Mouse (Mus musculus): ENCODE measurements at regions not wholly inside any gene's neighbourhood (a gene's known extent, or its start where the extent isn't known, plus 50 kb on each side); places are given as distances from the start of the nearest gene placed in this dataset.

- peak; percentile 49 for ATAC-seq
- Histone ChIP-seq H3K9me3 (ENCODE audit: control insufficient read depth, low read length) (no peaks in the 10 kb centered on the region), H3K4me1 (replicated peaks; ENCODE audit: control insufficient read depth, insufficient read depth, low read length) (peaks cover 27% of the 10 kb centered on the region), H3K4me2 (ENCODE audit: low read length) (no peak overlapping the region), H3K27ac (ENCODE audit: low read length) (peak overlapping the region; percentile 34; the same call in 1 of the 2 replicates), H3K4me3 (replicated peaks; ENCODE audit: low read length) (no peak overlapping the region), H3K36me3 (ENCODE audit: control insufficient read depth, insufficient read depth) (no peaks in the 10 kb centered on the region), H3K9ac (replicated peaks; ENCODE audit: low read depth, low read length) (no peak overlapping the region; the same call in 1 of the 2 replicates), H3K27me3 (replicated peaks; ENCODE audit: control insufficient read depth, insufficient read depth, low read length) (no peaks in the 10 kb centered on the region)
- WGBS = 21% methylated on average over 5 of the region's 5 CpGs
Measured at GRCm38 (mm10) chr11:32136066-32136465, 64.0 kb downstream of the Il9r start.

GRCm38 (mm10) chr11:32133996-32134395 is 66.1 kb downstream of the Il9r start:
- H3K27me3 ChIP-seq (replicated peaks; ENCODE audit: control insufficient read depth, insufficient read depth, low read length) = no peaks in the 10 kb centered on the region
- no peak for ATAC-seq

DNA sequence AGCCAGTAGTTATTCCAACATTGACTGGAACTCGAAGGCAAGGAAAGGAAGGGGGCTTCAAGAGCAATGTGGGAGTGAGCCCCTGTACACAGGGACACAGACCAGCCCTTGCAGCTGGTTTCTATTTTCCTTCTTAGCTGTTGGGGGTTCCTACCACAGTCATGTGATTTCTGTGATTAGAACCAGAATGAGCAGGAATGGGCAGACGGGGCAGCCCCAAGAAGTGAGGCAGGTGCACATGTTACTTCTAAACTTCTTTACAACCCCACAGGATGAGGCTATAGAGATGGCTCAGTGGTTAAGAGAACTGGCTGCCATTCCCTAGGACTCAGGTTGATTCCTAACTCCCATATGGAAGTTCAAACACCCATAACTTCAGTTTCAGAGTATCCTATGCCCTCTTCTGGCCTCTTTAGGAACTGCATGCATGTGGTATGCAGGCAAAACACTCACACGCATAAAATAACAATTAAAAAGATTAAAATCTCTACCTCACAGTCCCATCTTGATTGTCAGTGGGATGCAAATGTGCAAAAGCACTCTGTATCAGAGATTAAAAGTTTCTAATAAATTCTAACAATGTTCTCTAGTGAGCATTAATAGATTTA is 68.0 kb downstream of the Il9r start:
- no peaks in the 10 kb centered on the region for H3K27me3 ChIP-seq (replicated peaks; ENCODE audit: control insufficient read depth, insufficient read depth, low read length)
- 82% methylated on average over 3 of the region's 3 CpGs for WGBS
- H3K9ac ChIP-seq (replicated peaks; ENCODE audit: low read depth, low read length) = no peak overlapping the region
- no peak overlapping the region for H3K4me2 ChIP-seq (ENCODE audit: low read length)
- no peak overlapping the region for H3K4me3 ChIP-seq (replicated peaks; ENCODE audit: low read length)
- H3K4me1 ChIP-seq (replicated peaks; ENCODE audit: control insufficient read depth, insufficient read depth, low read length) = peaks cover 20% of the 10 kb centered on the region
- ATAC-seq = no peak
- H3K27ac ChIP-seq (ENCODE audit: low read length) = no peak overlapping the region
- H3K9me3 ChIP-seq (ENCODE audit: control insufficient read depth, low read length) = no peaks in the 10 kb centered on the region
- H3K36me3 ChIP-seq (ENCODE audit: control insufficient read depth, insufficient read depth) = no peaks in the 10 kb centered on the region

More at GRCm38 (mm10) chr11:32133996-32134395, 66.1 kb downstream of the Il9r start:
- H3K4me1 ChIP-seq (replicated peaks; ENCODE audit: control insufficient read depth, insufficient read depth, low read length) = peaks cover 23% of the 10 kb centered on the region
- WGBS = 78% methylated on average over 7 of the region's 7 CpGs
- H3K36me3 ChIP-seq (ENCODE audit: control insufficient read depth, insufficient read depth) = no peaks in the 10 kb centered on the region
- H3K27ac ChIP-seq (ENCODE audit: low read length) = no peak overlapping the region
- no peak overlapping the region for H3K4me3 ChIP-seq (replicated peaks; ENCODE audit: low read length)
- no peak overlapping the region for H3K4me2 ChIP-seq (ENCODE audit: low read length)
- no peaks in the 10 kb centered on the region for H3K9me3 ChIP-seq (ENCODE audit: control insufficient read depth, low read length)
- H3K9ac ChIP-seq (replicated peaks; ENCODE audit: low read depth, low read length) = no peak overlapping the region

DNA sequence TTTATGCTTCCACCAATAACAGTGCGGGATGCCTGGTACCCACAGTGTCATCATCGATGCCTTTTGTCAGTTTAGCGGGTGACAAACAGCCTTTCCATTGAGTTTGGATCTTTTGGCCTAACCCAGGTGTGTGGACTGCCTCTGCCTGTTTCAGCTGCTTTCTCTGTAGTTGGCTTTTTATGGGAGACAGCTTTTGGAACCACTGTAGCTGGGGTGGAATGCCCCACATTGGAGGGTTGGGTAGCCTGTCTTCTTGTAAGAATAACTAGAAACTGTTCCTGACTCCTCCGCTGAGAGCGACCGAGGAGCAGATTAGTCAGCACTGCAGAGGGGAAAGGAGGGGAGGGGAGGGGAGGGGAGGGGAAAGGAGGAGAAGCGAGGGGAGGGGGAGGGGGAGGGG is 71.5 kb downstream of the Il9r start:
- no peak overlapping the region for H3K27ac ChIP-seq (ENCODE audit: low read length)
- WGBS = 73% methylated on average over 7 of the region's 7 CpGs

DNA sequence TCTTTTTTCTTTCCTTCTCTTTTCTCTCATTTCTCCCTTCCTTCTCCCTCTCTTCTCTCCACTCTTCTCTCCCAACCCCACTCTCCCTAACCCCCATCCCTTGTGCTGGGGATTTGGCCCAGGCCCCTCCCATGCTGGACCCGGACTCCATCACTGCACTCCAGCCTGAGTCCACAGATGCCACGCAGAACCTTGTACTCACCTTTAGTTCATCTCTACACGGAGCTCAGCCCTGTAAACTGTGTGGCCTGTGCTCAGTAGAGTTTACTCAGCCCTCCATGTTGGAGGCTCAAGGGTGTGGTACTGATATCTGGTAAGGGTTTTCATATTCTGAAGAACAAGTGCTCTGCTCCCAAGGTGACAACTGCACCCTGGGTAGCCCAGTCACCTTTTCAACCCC is 72.1 kb downstream of the Il9r start:
- Histone ChIP-seq H3K27me3 (replicated peaks; ENCODE audit: control insufficient read depth, insufficient read depth, low read length) (no peaks in the 10 kb centered on the region), H3K9ac (replicated peaks; ENCODE audit: low read depth, low read length) (no peak overlapping the region), H3K9me3 (ENCODE audit: control insufficient read depth, low read length) (no peaks in the 10 kb centered on the region), H3K4me3 (replicated peaks; ENCODE audit: low read length) (no peak overlapping the region), H3K4me1 (replicated peaks; ENCODE audit: control insufficient read depth, insufficient read depth, low read length) (peaks cover 25% of the 10 kb centered on the region), H3K27ac (ENCODE audit: low read length) (no peak overlapping the region), H3K4me2 (ENCODE audit: low read length) (no peak overlapping the region), H3K36me3 (ENCODE audit: control insufficient read depth, insufficient read depth) (no peaks in the 10 kb centered on the region)
- ATAC-seq = peak; percentile 10; the same call in 1 of the 2 replicates
- 76% methylated on average over 3 of the region's 3 CpGs for WGBS

More for the DNA sequence above, 71.5 kb downstream of the Il9r start:
- peaks cover 27% of the 10 kb centered on the region for H3K4me1 ChIP-seq (replicated peaks; ENCODE audit: control insufficient read depth, insufficient read depth, low read length)
- ATAC-seq = no peak
- no peaks in the 10 kb centered on the region for H3K9me3 ChIP-seq (ENCODE audit: control insufficient read depth, low read length)
- no peaks in the 10 kb centered on the region for H3K27me3 ChIP-seq (replicated peaks; ENCODE audit: control insufficient read depth, insufficient read depth, low read length)
- no peaks in the 10 kb centered on the region for H3K36me3 ChIP-seq (ENCODE audit: control insufficient read depth, insufficient read depth)
- H3K4me2 ChIP-seq (ENCODE audit: low read length) = no peak overlapping the region
- no peak overlapping the region for H3K9ac ChIP-seq (replicated peaks; ENCODE audit: low read depth, low read length)
- H3K4me3 ChIP-seq (replicated peaks; ENCODE audit: low read length) = no peak overlapping the region

DNA sequence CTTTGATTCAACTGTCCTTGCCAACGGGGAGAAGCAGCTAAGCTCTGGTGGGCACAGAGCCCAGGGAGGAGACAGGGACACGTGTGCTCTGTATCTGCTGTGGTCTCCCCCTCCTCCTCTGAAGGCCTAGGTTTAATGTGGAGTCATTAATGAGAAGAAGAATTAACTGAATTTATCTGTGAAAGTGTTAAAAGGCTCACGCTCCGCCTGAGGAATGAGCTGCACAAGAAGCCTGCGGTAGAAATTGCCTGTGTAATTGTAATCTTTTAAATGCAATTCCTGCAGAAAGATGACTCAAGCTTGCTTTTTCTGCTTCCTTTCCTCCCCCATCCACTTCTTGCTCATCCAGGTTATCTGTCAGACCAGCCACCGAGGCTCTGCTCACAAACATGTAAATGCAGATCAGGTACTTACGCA is 72.7 kb downstream of the Il9r start:
- no peaks in the 10 kb centered on the region for H3K36me3 ChIP-seq (ENCODE audit: control insufficient read depth, insufficient read depth)
- H3K27ac ChIP-seq (ENCODE audit: low read length) = peak overlapping the region; percentile 57
- H3K27me3 ChIP-seq (replicated peaks; ENCODE audit: control insufficient read depth, insufficient read depth, low read length) = no peaks in the 10 kb centered on the region
- 41% methylated on average over 7 of the region's 7 CpGs for WGBS
- H3K4me3 ChIP-seq (replicated peaks; ENCODE audit: low read length) = no peak overlapping the region
- peak; percentile 31; the same call in 1 of the 2 replicates for ATAC-seq
- H3K4me1 ChIP-seq (replicated peaks; ENCODE audit: control insufficient read depth, insufficient read depth, low read length) = peaks cover 24% of the 10 kb centered on the region
- no peak overlapping the region for H3K4me2 ChIP-seq (ENCODE audit: low read length)
- no peaks in the 10 kb centered on the region for H3K9me3 ChIP-seq (ENCODE audit: control insufficient read depth, low read length)
- H3K9ac ChIP-seq (replicated peaks; ENCODE audit: low read depth, low read length) = no peak overlapping the region

DNA sequence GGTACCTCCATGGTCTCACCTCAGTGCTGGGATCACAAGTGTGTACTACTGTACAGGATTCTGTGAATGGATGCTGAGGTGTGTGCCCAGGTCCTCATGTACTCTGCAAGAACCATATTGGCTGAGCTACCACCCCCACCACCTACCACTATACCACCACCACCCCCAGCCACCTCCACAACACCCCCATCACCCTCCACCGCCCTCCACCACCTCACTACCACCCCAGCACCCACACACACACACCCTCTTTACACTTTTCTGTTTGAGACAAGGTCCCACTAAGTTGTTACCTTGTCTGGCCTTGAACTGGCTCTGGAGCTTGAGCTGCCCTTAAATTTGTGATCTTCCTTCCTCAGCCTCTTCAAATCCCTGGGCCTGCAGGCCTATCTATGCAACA is 73.3 kb downstream of the Il9r start:
- Histone ChIP-seq H3K36me3 (ENCODE audit: control insufficient read depth, insufficient read depth) (no peaks in the 10 kb centered on the region), H3K27me3 (replicated peaks; ENCODE audit: control insufficient read depth, insufficient read depth, low read length) (no peaks in the 10 kb centered on the region), H3K9ac (replicated peaks; ENCODE audit: low read depth, low read length) (no peak overlapping the region), H3K4me2 (ENCODE audit: low read length) (no peak overlapping the region), H3K27ac (ENCODE audit: low read length) (peak overlapping the region; percentile 57), H3K9me3 (ENCODE audit: control insufficient read depth, low read length) (no peaks in the 10 kb centered on the region), H3K4me1 (replicated peaks; ENCODE audit: control insufficient read depth, insufficient read depth, low read length) (peaks cover 24% of the 10 kb centered on the region), H3K4me3 (replicated peaks; ENCODE audit: low read length) (no peak overlapping the region)
- 0 out of 2 replicates have a peak, but pooled peaks have one; percentile 17 for ATAC-seq
- 80% methylated on average over 1 of the region's 1 CpGs for WGBS

DNA sequence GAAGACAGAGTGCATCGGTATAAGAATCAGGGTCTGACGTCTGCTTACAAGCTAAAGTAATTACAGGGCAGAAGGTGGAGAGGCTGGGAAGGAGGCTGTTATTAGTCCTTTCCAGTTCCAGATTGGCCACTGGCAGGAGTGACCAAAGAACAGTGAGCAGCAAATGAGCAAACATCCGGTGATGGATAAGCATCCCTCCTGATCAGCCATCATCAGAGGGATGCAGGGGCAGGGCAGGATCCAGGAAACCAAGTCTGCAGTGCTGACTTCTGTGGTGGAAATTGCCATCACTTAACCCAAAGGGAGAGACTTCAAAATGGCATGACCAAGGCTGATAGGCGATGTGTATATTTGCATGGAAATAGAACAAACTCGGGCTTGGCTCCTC is 73.8 kb downstream of the Il9r start:
- no peaks in the 10 kb centered on the region for H3K36me3 ChIP-seq (ENCODE audit: control insufficient read depth, insufficient read depth)
- WGBS = 54% methylated on average over 5 of the region's 5 CpGs
- H3K4me3 ChIP-seq (replicated peaks; ENCODE audit: low read length) = no peak overlapping the region
- no peaks in the 10 kb centered on the region for H3K9me3 ChIP-seq (ENCODE audit: control insufficient read depth, low read length)
- no peaks in the 10 kb centered on the region for H3K27me3 ChIP-seq (replicated peaks; ENCODE audit: control insufficient read depth, insufficient read depth, low read length)
- peaks cover 24% of the 10 kb centered on the region for H3K4me1 ChIP-seq (replicated peaks; ENCODE audit: control insufficient read depth, insufficient read depth, low read length)
- H3K4me2 ChIP-seq (ENCODE audit: low read length) = no peak overlapping the region
- peak overlapping the region; percentile 0; the same call in 1 of the 2 replicates for H3K27ac ChIP-seq (ENCODE audit: low read length)
- peak; percentile 14; the same call in 1 of the 2 replicates for ATAC-seq
- no peak overlapping the region for H3K9ac ChIP-seq (replicated peaks; ENCODE audit: low read depth, low read length)

GRCm38 (mm10) chr11:32125586-32126310 is 74.3 kb downstream of the Il9r start:
- peak overlapping the region; percentile 0 for H3K27ac ChIP-seq (ENCODE audit: low read length)
- no peak overlapping the region for H3K4me2 ChIP-seq (ENCODE audit: low read length)
- no peak overlapping the region for H3K4me3 ChIP-seq (replicated peaks; ENCODE audit: low read length)
- no peaks in the 10 kb centered on the region for H3K9me3 ChIP-seq (ENCODE audit: control insufficient read depth, low read length)
- ATAC-seq = peak; percentile 11; the same call in 1 of the 2 replicates
- H3K36me3 ChIP-seq (ENCODE audit: control insufficient read depth, insufficient read depth) = no peaks in the 10 kb centered on the region
- H3K4me1 ChIP-seq (replicated peaks; ENCODE audit: control insufficient read depth, insufficient read depth, low read length) = peaks cover 24% of the 10 kb centered on the region
- no peak overlapping the region for H3K9ac ChIP-seq (replicated peaks; ENCODE audit: low read depth, low read length)
- H3K27me3 ChIP-seq (replicated peaks; ENCODE audit: control insufficient read depth, insufficient read depth, low read length) = no peaks in the 10 kb centered on the region
- WGBS = 43% methylated on average over 11 of the region's 11 CpGs
